Mouse (Mus musculus) inflammation-experienced regulatory T-cells, adult 6 months (primary cell): ENCODE data around the gene Atp6v1g3. TPM values are rescaled to one million over a fixed set of nuclear protein-coding genes. Genes with fewer than 3 reads are reported as not detected.

ENCODE experiments used
- polyA plus RNA-seq, 3 experiments: library from polyadenylated mRNA; unstranded; fragments of 100-300 nt; shearing (Covaris generic); gene quantifications; one replicate each; pipeline ENCODE4 v1.2.1; 2017

The Atp6v1g3 gene
- polyA plus RNA-seq, 3 experiments from 2014 or later, result 0.50 to 2.9 (median 0.82) TPM

Other genes with a start within 250 kb of the Atp6v1g3 start
- gene Ptprc, start 98.0 kb upstream of the Atp6v1g3 start, polyA plus RNA-seq, result 1,000 to 10,000 TPM; 1,312 to 1,433 (median 1,346) TPM